Mouse (Mus musculus) hindbrain, embryonic 15.5 days (tissue): ENCODE results near the gene Nlgn3. TPM values are rescaled to one million over a fixed set of nuclear protein-coding genes. Genes with fewer than 3 reads are reported as not detected.
"Not testable (repeated sequence)": the region's sequence is repeated elsewhere in the genome, so short reads cannot be mapped to it uniquely, and the experiment has no call there.

Experiments used
- ATAC-seq: fragments of 200-750 bp; cut with Nextera tagmentation; 2 replicates; pipeline ENCODE4 v1.8.0; 2017; ENCODE audit warnings: low read depth, moderate number of reproducible peaks, moderate TSS enrichment; ENCODE audit not compliant: low FRiP score
- H3K27ac ChIP-seq: fragments of 300-500 bp; sonication (generic); replicated peaks from 2 replicates; pipeline ENCODE4 v1.5.1; 2015; ENCODE audit warnings: mild to moderate bottlenecking, inconsistent platforms
- H3K27me3 ChIP-seq: fragments of 300-500 bp; sonication (generic); 2 replicates; pipeline ENCODE4 v1.6.1; 2015; ENCODE audit warnings: control low read depth, inconsistent platforms
- H3K36me3 ChIP-seq: fragments of 300-500 bp; sonication (generic); 2 replicates; pipeline ENCODE4 v1.6.1; 2015; ENCODE audit warnings: control low read depth, inconsistent platforms
- H3K4me1 ChIP-seq: fragments of 300-500 bp; sonication (generic); replicated peaks from 2 replicates; pipeline ENCODE4 v1.6.1; 2015; ENCODE audit warnings: control low read depth, inconsistent platforms
- H3K4me2 ChIP-seq: fragments of 300-500 bp; sonication (generic); 2 replicates; pipeline ENCODE4 v1.6.1; 2015; ENCODE audit warnings: moderate library complexity, mild to moderate bottlenecking, inconsistent platforms
- H3K4me3 ChIP-seq: fragments of 300-500 bp; sonication (generic); 2 replicates; pipeline ENCODE4 v1.5.1; 2015; ENCODE audit warnings: mild to moderate bottlenecking, inconsistent platforms
- H3K9ac ChIP-seq: fragments of 300-500 bp; sonication (generic); 2 replicates; pipeline ENCODE4 v1.6.1; 2015; ENCODE audit warnings: inconsistent platforms
- H3K9me3 ChIP-seq: fragments of 300-500 bp; sonication (generic); 2 replicates; pipeline ENCODE4 v1.6.1; 2016; ENCODE audit warnings: control low read depth, inconsistent platforms
- WGBS: fragments of 180-500 bp; shearing (Covaris S2); methylation state at CpG from one replicate; pipeline ENCODE4 v1.1.7; 2015; 5-methylcytosine and 5-hydroxymethylcytosine counted together
- polyA plus RNA-seq: library from polyadenylated mRNA; unstranded; fragments of >200 nt; fragmentation: Nextera tagmentation; extraction: Ambion mirVana; gene quantifications from 2 replicates; pipeline ENCODE4 v1.2.1, GENCODE M21; 2015

Nlgn3 gene
- polyA plus RNA-seq, 1 experiment from 2014 or later = 87.8 TPM

GRCm38 (mm10) chrX:101345456-101345855, 46.5 kb downstream of the Nlgn3 start:
- WGBS = 94% methylated on average over 2 of the region's 2 CpGs
- no peak overlapping the region for H3K27ac ChIP-seq
- H3K4me3 ChIP-seq = no peak overlapping the region
- H3K9ac ChIP-seq = no peak overlapping the region
- H3K27me3 ChIP-seq = no peaks in the 10 kb centered on the region
- H3K36me3 ChIP-seq = no peaks in the 10 kb centered on the region
- no peaks in the 10 kb centered on the region for H3K4me1 ChIP-seq
- no peak overlapping the region for H3K4me2 ChIP-seq
- H3K9me3 ChIP-seq = no peaks in the 10 kb centered on the region
- no peak for ATAC-seq

GRCm38 (mm10) chrX:101346475-101346874, 47.5 kb downstream of the Nlgn3 start:
- H3K4me3 ChIP-seq = no peak overlapping the region
- no peak for ATAC-seq
- H3K4me2 ChIP-seq = no peak overlapping the region
- no peaks in the 10 kb centered on the region for H3K4me1 ChIP-seq
- H3K27me3 ChIP-seq = no peaks in the 10 kb centered on the region
- no peaks in the 10 kb centered on the region for H3K9me3 ChIP-seq
- no peak overlapping the region for H3K27ac ChIP-seq
- no peak overlapping the region for H3K9ac ChIP-seq
- WGBS = 53% methylated on average over 4 of the region's 4 CpGs
- H3K36me3 ChIP-seq = no peaks in the 10 kb centered on the region

GRCm38 (mm10) chrX:101351188-101351587, 52.2 kb downstream of the Nlgn3 start:
- H3K4me2 ChIP-seq = no peak overlapping the region
- no peak for ATAC-seq
- H3K4me1 ChIP-seq = no peaks in the 10 kb centered on the region
- no peak overlapping the region for H3K27ac ChIP-seq
- H3K9ac ChIP-seq = no peak overlapping the region
- no peak overlapping the region for H3K4me3 ChIP-seq
- no peaks in the 10 kb centered on the region for H3K36me3 ChIP-seq
- H3K9me3 ChIP-seq = no peaks in the 10 kb centered on the region
- no peaks in the 10 kb centered on the region for H3K27me3 ChIP-seq
- 55% methylated on average over 4 of the region's 4 CpGs for WGBS

GRCm38 (mm10) chrX:101358902-101359301, 59.9 kb downstream of the Nlgn3 start:
- H3K27ac ChIP-seq, H3K9ac ChIP-seq, H3K4me2 ChIP-seq, H3K4me1 ChIP-seq, H3K27me3 ChIP-seq, H3K9me3 ChIP-seq, H3K4me3 ChIP-seq, H3K36me3 ChIP-seq, ATAC-seq: not testable (repeated sequence)
- WGBS = 66% methylated on average over 4 of the region's 4 CpGs

- H3K27me3 ChIP-seq = no peaks in the 10 kb centered on the region
- H3K36me3 ChIP-seq = no peaks in the 10 kb centered on the region
- H3K9ac ChIP-seq = no peak overlapping the region
Observed at GRCm38 (mm10) chrX:101369001-101369400, 70.0 kb downstream of the Nlgn3 start.

GRCm38 (mm10) chrX:101370573-101370972, 71.6 kb downstream of the Nlgn3 start:
- Histone ChIP-seq H3K4me3 (no peak overlapping the region), H3K36me3 (no peaks in the 10 kb centered on the region), H3K9me3 (no peaks in the 10 kb centered on the region), H3K9ac (no peak overlapping the region), H3K4me1 (no peaks in the 10 kb centered on the region), H3K27me3 (no peaks in the 10 kb centered on the region), H3K27ac (no peak overlapping the region), H3K4me2 (no peak overlapping the region)
- ATAC-seq = no peak
- 78% methylated on average over 3 of the region's 3 CpGs for WGBS

More at GRCm38 (mm10) chrX:101369001-101369400, 70.0 kb downstream of the Nlgn3 start:
- 74% methylated on average over 7 of the region's 7 CpGs for WGBS
- H3K4me3 ChIP-seq = no peak overlapping the region
- ATAC-seq = no peak
- H3K4me2 ChIP-seq = no peak overlapping the region
- H3K4me1 ChIP-seq = no peaks in the 10 kb centered on the region
- H3K9me3 ChIP-seq = no peaks in the 10 kb centered on the region
- H3K27ac ChIP-seq = no peak overlapping the region

- Histone ChIP-seq H3K27me3 (no peaks in the 10 kb centered on the region), H3K9me3 (no peaks in the 10 kb centered on the region), H3K4me3 (no peak overlapping the region), H3K9ac (no peak overlapping the region), H3K36me3 (no peaks in the 10 kb centered on the region), H3K4me2 (no peak overlapping the region), H3K27ac (no peak overlapping the region), H3K4me1 (no peaks in the 10 kb centered on the region)
- WGBS = 56% methylated on average over 5 of the region's 5 CpGs
- no peak for ATAC-seq
Observed at GRCm38 (mm10) chrX:101372946-101373345, 74.0 kb downstream of the Nlgn3 start.

Other genes starting within 250 kb of the Nlgn3 start
- gene Tex11, start 239.5 kb upstream of the Nlgn3 start, polyA plus RNA-seq = 0.05 TPM in 1 of 2 replicates, not detected in the other
- 6.6 and 7.1 TPM in 2 replicates for gene Slc7a3, start 213.1 kb upstream of the Nlgn3 start, polyA plus RNA-seq
- 45.6 and 47.6 TPM in 2 replicates for gene Snx12, start 76.6 kb upstream of the Nlgn3 start, polyA plus RNA-seq
- gene Foxo4, start 44.6 kb upstream of the Nlgn3 start, polyA plus RNA-seq = 0.85 and 1.0 TPM in 2 replicates
- 0.21 TPM in 1 of 2 replicates, not detected in the other for gene Gm614, start 35.2 kb upstream of the Nlgn3 start, polyA plus RNA-seq
- 6.4 TPM in 2 replicates for gene Il2rg, start 30.9 kb upstream of the Nlgn3 start, polyA plus RNA-seq
- not detected in 2 replicates for gene Gm20489, start 30.1 kb upstream of the Nlgn3 start, polyA plus RNA-seq
- gene Med12, start 25.1 kb upstream of the Nlgn3 start, polyA plus RNA-seq = 26.4 and 26.9 TPM in 2 replicates
- 1.7 and 1.9 TPM in 2 replicates for gene Gjb1, start 77.2 kb downstream of the Nlgn3 start, polyA plus RNA-seq
- 83.4 and 85.6 TPM in 2 replicates for gene Zmym3, start 121.7 kb downstream of the Nlgn3 start, polyA plus RNA-seq
- gene Nono, start 130.2 kb downstream of the Nlgn3 start, polyA plus RNA-seq = 298 and 299 TPM in 2 replicates
- gene Itgb1bp2, start 149.9 kb downstream of the Nlgn3 start, polyA plus RNA-seq = 1.1 and 2.0 TPM in 2 replicates
- 13.5 and 15.0 TPM in 2 replicates for gene Taf1, start 233.6 kb downstream of the Nlgn3 start, polyA plus RNA-seq